Mouse (Mus musculus) testis, adult 2 months (tissue): ENCODE data around the gene AC134908.4. TPM values are rescaled to one million over a fixed set of nuclear protein-coding genes. Genes with fewer than 3 reads are reported as not detected.

ENCODE experiments used
- H3K27ac ChIP-seq: fragments of 200-500 bp; 2 replicates; pipeline ENCODE4 v1.5.1; 2012; ENCODE audit warnings: low read depth, low read length; ENCODE audit not compliant: control insufficient read depth, insufficient read depth
- H3K27me3 ChIP-seq: fragments of 200-500 bp; 2 replicates; pipeline ENCODE4 v1.6.1; 2012; ENCODE audit warnings: mild to moderate bottlenecking, low read length, moderate library complexity; ENCODE audit not compliant: control insufficient read depth, insufficient read depth
- H3K36me3 ChIP-seq: fragments of 200-500 bp; 2 replicates; pipeline ENCODE4 v1.6.1; 2012; ENCODE audit warnings: mild to moderate bottlenecking, low read length; ENCODE audit not compliant: control insufficient read depth, insufficient read depth
- H3K4me1 ChIP-seq: fragments of 200-500 bp; 2 replicates; pipeline ENCODE4 v1.6.1; 2012; ENCODE audit warnings: low read length; ENCODE audit not compliant: control insufficient read depth, insufficient read depth
- H3K4me3 ChIP-seq: fragments of 200-500 bp; 2 replicates; pipeline ENCODE4 v1.5.1; 2012; ENCODE audit warnings: low read depth, mild to moderate bottlenecking, low read length, moderate library complexity, mixed read lengths; ENCODE audit not compliant: control insufficient read depth
- CTCF ChIP-seq: fragments of 200-500 bp; IDR thresholded peaks from 2 replicates; pipeline ENCODE4 v1.5.1; 2012; ENCODE audit warnings: low read depth, mild to moderate bottlenecking, inconsistent platforms, low read length, moderate library complexity; ENCODE audit not compliant: control insufficient read depth, insufficient read depth, insufficient replicate concordance
- POLR2A ChIP-seq: fragments of 200-500 bp; IDR thresholded peaks from 2 replicates; pipeline ENCODE4 v1.6.1; 2012; ENCODE audit warnings: low read depth, mild to moderate bottlenecking, inconsistent platforms, low read length, moderate library complexity; ENCODE audit not compliant: control insufficient read depth
- polyA plus RNA-seq: library from polyadenylated mRNA; depleted of rRNA; stranded (reverse); fragments of >200 nt; gene quantifications from 2 replicates; pipeline ENCODE4 v1.2.3, GENCODE M21; 2012

AC134908.4 gene
- polyA plus RNA-seq, 1 experiment, result not detected

GRCm38 (mm10) chr17:25839455-25840235 lies 44.2 kb upstream of the AC134908.4 start:
- Histone ChIP-seq H3K4me1 (peaks cover 19% of the 10 kb centered on the region), H3K27me3 (no peaks in the 10 kb centered on the region), H3K27ac (no peak overlapping the region), H3K36me3 (no peaks in the 10 kb centered on the region), H3K4me3 (no peak overlapping the region)
- TF ChIP-seq CTCF (no peak), POLR2A (no peak)

- Histone ChIP-seq H3K36me3 (no peaks in the 10 kb centered on the region), H3K4me3 (no peak overlapping the region)
Observed at GRCm38 (mm10) chr17:25838904-25839303, 43.4 kb upstream of the AC134908.4 start.

GRCm38 (mm10) chr17:25837533-25837932 lies 42.1 kb upstream of the AC134908.4 start:
- H3K27me3 ChIP-seq, result no peaks in the 10 kb centered on the region
- no peaks in the 10 kb centered on the region for H3K36me3 ChIP-seq
- no peak overlapping the region for H3K4me3 ChIP-seq

More at GRCm38 (mm10) chr17:25838904-25839303, 43.4 kb upstream of the AC134908.4 start:
- Histone ChIP-seq H3K4me1 (peaks cover 26% of the 10 kb centered on the region), H3K27ac (no peak overlapping the region), H3K27me3 (no peaks in the 10 kb centered on the region)
- TF ChIP-seq CTCF, result no peak
- TF ChIP-seq POLR2A, result no peak

GRCm38 (mm10) chr17:25837076-25837410 lies 41.6 kb upstream of the AC134908.4 start, which contains the start of gene Rhbdl1:
Rhbdl1 (minus strand) TSS chr17:25837295.
- TF ChIP-seq CTCF, result no peak
- TF ChIP-seq POLR2A, result no peak
- Histone ChIP-seq H3K4me1 (peaks cover 33% of the 10 kb centered on the region), H3K27me3 (no peaks in the 10 kb centered on the region), H3K4me3 (peak within 1 kb of the TSS; percentile 30), H3K27ac (peak within 1 kb of the TSS; percentile 23), H3K36me3 (no peaks in the 10 kb centered on the region)

More at GRCm38 (mm10) chr17:25837533-25837932, 42.1 kb upstream of the AC134908.4 start:
- TF ChIP-seq CTCF, result no peak
- no peak for TF ChIP-seq POLR2A
- H3K4me1 ChIP-seq, result peaks cover 31% of the 10 kb centered on the region
- H3K27ac ChIP-seq, result peak overlapping the region; percentile 23

GRCm38 (mm10) chr17:25836397-25837075 lies 41.1 kb upstream of the AC134908.4 start:
- TF ChIP-seq POLR2A, result no peak
- TF ChIP-seq CTCF, result no peak
- peaks cover 38% of the 10 kb centered on the region for H3K4me1 ChIP-seq
- H3K36me3 ChIP-seq, result no peaks in the 10 kb centered on the region
- peak overlapping the region; percentile 30 for H3K4me3 ChIP-seq
- no peaks in the 10 kb centered on the region for H3K27me3 ChIP-seq
- H3K27ac ChIP-seq, result peak overlapping the region; percentile 0

- H3K27me3 ChIP-seq, result no peaks in the 10 kb centered on the region
- H3K27ac ChIP-seq, result no peak overlapping the region
- H3K4me1 ChIP-seq, result peaks cover 40% of the 10 kb centered on the region
- no peaks in the 10 kb centered on the region for H3K36me3 ChIP-seq
- no peak overlapping the region for H3K4me3 ChIP-seq
- TF ChIP-seq POLR2A (peak; percentile 41; the same call in 1 of the 2 replicates), CTCF (no peak)
Observed at GRCm38 (mm10) chr17:25835816-25836215, 40.4 kb upstream of the AC134908.4 start.

GRCm38 (mm10) chr17:25835301-25835700 lies 39.8 kb upstream of the AC134908.4 start:
- Histone ChIP-seq H3K27me3 (no peaks in the 10 kb centered on the region), H3K36me3 (no peaks in the 10 kb centered on the region), H3K27ac (no peak overlapping the region), H3K4me3 (no peak overlapping the region), H3K4me1 (peaks cover 40% of the 10 kb centered on the region)
- TF ChIP-seq CTCF (no peak), POLR2A (no peak)
